Mouse (Mus musculus) MEL (cell line): ENCODE results near the gene Acad12. TPM values are rescaled to one million over a fixed set of nuclear protein-coding genes. Genes with fewer than 3 reads are reported as not detected.
"Not testable (repeated sequence)": the region's sequence is repeated elsewhere in the genome, so short reads cannot be mapped to it uniquely, and the experiment has no call there.

Experiments
- DNase-seq: peaks from one replicate; pipeline ENCODE4 v3.0.0; 2011; ENCODE audit warnings: low read depth, low spot score
- H3K27ac ChIP-seq: 2 replicates; pipeline ENCODE4 v1.5.1; 2012; ENCODE audit warnings: low read depth, mild to moderate bottlenecking, control low read depth, low read length, moderate library complexity; ENCODE audit not compliant: control insufficient read depth
- H3K27me3 ChIP-seq, 2 experiments: fragments of 150-350 bp in 1 of 2; sonication (generic) in 1 of 2; 2 replicates each; pipeline ENCODE4 v1.6.1; 2012; ENCODE audit warnings: low read length in 2 of 2, mild to moderate bottlenecking in 2 of 2, improper control_type of control experiment in 1 of 2, moderate library complexity in 1 of 2; ENCODE audit not compliant: insufficient read depth in 2 of 2, control insufficient read depth in 1 of 2
- H3K36me3 ChIP-seq, 2 experiments: 2 replicates each; pipeline ENCODE4 v1.6.1; 2012 to 2014; ENCODE audit warnings: low read length in 2 of 2, improper control_type of control experiment in 1 of 2, inconsistent platforms in 1 of 2, mild to moderate bottlenecking in 1 of 2; ENCODE audit not compliant: insufficient read depth in 2 of 2, control insufficient read depth in 1 of 2
- H3K4me1 ChIP-seq, 2 experiments: fragments of 150-350 bp in 1 of 2; sonication (generic) in 1 of 2; 2 replicates each; pipeline ENCODE4 v1.6.1; 2012; ENCODE audit warnings: low read length in 2 of 2, improper control_type of control experiment in 1 of 2, mild to moderate bottlenecking in 1 of 2; ENCODE audit not compliant: insufficient read depth in 2 of 2, control insufficient read depth in 1 of 2
- H3K4me3 ChIP-seq, 2 experiments: fragments of 150-350 bp in 1 of 2; sonication (generic) in 1 of 2; 2 replicates each; pipeline ENCODE4 v1.5.1; 2012; ENCODE audit warnings: low read depth in 2 of 2, low read length in 2 of 2, mild to moderate bottlenecking in 2 of 2, moderate library complexity in 2 of 2, control low read depth in 1 of 2, improper control_type of control experiment in 1 of 2; ENCODE audit not compliant: control insufficient read depth in 1 of 2, insufficient read depth in 1 of 2
- H3K79me2 ChIP-seq: 2 replicates; pipeline ENCODE4 v1.6.1; 2012; ENCODE audit warnings: mild to moderate bottlenecking, low read length, moderate library complexity; ENCODE audit not compliant: control insufficient read depth, poor library complexity, insufficient read depth
- H3K9ac ChIP-seq: 2 replicates; pipeline ENCODE4 v1.6.1; 2012; ENCODE audit warnings: low read depth, mild to moderate bottlenecking, control low read depth, low read length, moderate library complexity; ENCODE audit not compliant: control insufficient read depth, poor library complexity, severe bottlenecking
- H3K9me3 ChIP-seq: fragments of 150-350 bp; sonication (generic); replicated peaks from 2 replicates; pipeline ENCODE4 v1.6.1; 2012; ENCODE audit warnings: mild to moderate bottlenecking, low read length, improper control_type of control experiment, moderate library complexity; ENCODE audit not compliant: insufficient read depth
- BHLHE40 ChIP-seq: IDR thresholded peaks from 2 replicates; pipeline ENCODE4 v1.6.1; 2012; ENCODE audit warnings: low read depth, mild to moderate bottlenecking, inconsistent platforms, low read length, improper control_type of control experiment, borderline replicate concordance
- CTCF ChIP-seq, 3 experiments: IDR thresholded peaks in 2 of 3; conservative IDR thresholded peaks in 1 of 3; 2 replicates each; pipeline ENCODE4 v1.5.1; 2011 to 2012; ENCODE audit warnings: low read length in 3 of 3, low read depth in 2 of 3, mild to moderate bottlenecking in 2 of 3, improper control_type of control experiment in 1 of 3, inconsistent platforms in 1 of 3, mixed read lengths in 1 of 3, moderate library complexity in 1 of 3; ENCODE audit not compliant: control insufficient read depth in 1 of 3, insufficient read depth in 1 of 3, poor library complexity in 1 of 3, severe bottlenecking in 1 of 3
- EP300 ChIP-seq, 2 experiments: IDR thresholded peaks; 2 replicates each; pipeline ENCODE4 v1.6.1; 2011; ENCODE audit warnings: improper control_type of control experiment in 2 of 2, low read length in 2 of 2, low read depth in 1 of 2, mild to moderate bottlenecking in 1 of 2
- GABPA ChIP-seq: IDR thresholded peaks from 2 replicates; pipeline ENCODE4 v1.6.1; 2012; ENCODE audit warnings: low read depth, mild to moderate bottlenecking, inconsistent platforms, low read length, improper control_type of control experiment, moderate library complexity
- JUND ChIP-seq: IDR thresholded peaks from 2 replicates; pipeline ENCODE4 v1.6.1; 2011; ENCODE audit warnings: low read depth, mild to moderate bottlenecking, improper control_type of control experiment, low read length
- KAT2A ChIP-seq: conservative IDR thresholded peaks from 2 replicates; pipeline ENCODE4 v1.6.1; 2012; ENCODE audit warnings: low read depth, low read length, improper control_type of control experiment, inconsistent platforms
- MAZ ChIP-seq: IDR thresholded peaks from 2 replicates; pipeline ENCODE4 v1.6.1; 2012; ENCODE audit warnings: low read depth, mild to moderate bottlenecking, inconsistent platforms, low read length, improper control_type of control experiment
- MYB ChIP-seq: IDR thresholded peaks from 2 replicates; pipeline ENCODE4 v1.6.1; 2011; ENCODE audit warnings: mild to moderate bottlenecking, low read depth, low read length, improper control_type of control experiment
- MYC ChIP-seq: IDR thresholded peaks from 2 replicates; pipeline ENCODE4 v1.6.1; 2011; ENCODE audit warnings: low read depth, mild to moderate bottlenecking, low read length, improper control_type of control experiment, moderate library complexity
- NELFE ChIP-seq: IDR thresholded peaks from 2 replicates; pipeline ENCODE4 v1.6.1; 2011; ENCODE audit warnings: low read depth, low read length, improper control_type of control experiment
- POLR2AphosphoS2 ChIP-seq: IDR thresholded peaks from 2 replicates; pipeline ENCODE4 v1.6.1; 2011; ENCODE audit warnings: low read length, improper control_type of control experiment
- POLR2AphosphoS5 ChIP-seq: IDR thresholded peaks from 2 replicates; pipeline ENCODE4 v1.6.1; 2012; ENCODE audit warnings: low read depth, borderline replicate concordance, mild to moderate bottlenecking, inconsistent platforms, low read length, moderate library complexity, mixed read lengths
- RCOR1 ChIP-seq: IDR thresholded peaks from 2 replicates; pipeline ENCODE4 v1.6.1; 2012; ENCODE audit warnings: low read depth, mild to moderate bottlenecking, inconsistent platforms, low read length, improper control_type of control experiment
- SIN3A ChIP-seq: IDR thresholded peaks from 2 replicates; pipeline ENCODE4 v1.6.1; 2012; ENCODE audit warnings: low read length, improper control_type of control experiment, inconsistent platforms
- TAL1 ChIP-seq: IDR thresholded peaks from 2 replicates; pipeline ENCODE4 v1.6.1; 2012; ENCODE audit warnings: mild to moderate bottlenecking, inconsistent platforms, low read length, moderate library complexity, mixed read lengths
- TBP ChIP-seq: IDR thresholded peaks from 2 replicates; pipeline ENCODE4 v1.8.0; 2011; ENCODE audit warnings: low read depth, low read length, improper control_type of control experiment
- USF1 ChIP-seq: IDR thresholded peaks from 2 replicates; pipeline ENCODE4 v1.6.1; 2014; ENCODE audit warnings: low read depth, mild to moderate bottlenecking, inconsistent platforms, low read length, improper control_type of control experiment, moderate library complexity
- USF2 ChIP-seq, 2 experiments: IDR thresholded peaks; 2 replicates each; pipeline ENCODE4 v1.6.1; 2011 to 2012; ENCODE audit warnings: improper control_type of control experiment in 2 of 2, low read length in 2 of 2, borderline replicate concordance in 1 of 2, inconsistent platforms in 1 of 2, low read depth in 1 of 2, mild to moderate bottlenecking in 1 of 2; ENCODE audit not compliant: insufficient read depth in 1 of 2
- polyA plus RNA-seq, 2 experiments: library from polyadenylated mRNA; stranded (reverse) in 1 of 2; unstranded in 1 of 2; fragments of >175 nt in 1 of 2; fragments of >200 nt in 1 of 2; gene quantifications; 2 replicates each; pipeline versions ENCODE4 v1.2.1 to v1.2.4; 2012; ENCODE audit warnings: low replicate concordance in 2 of 2, low read depth in 1 of 2; ENCODE audit not compliant: insufficient read length in 2 of 2, insufficient read depth in 1 of 2, missing spikeins in 1 of 2
- total RNA-seq: library from RNA; depleted of rRNA; stranded (reverse); fragments of 300-350 nt; gene quantifications from 2 replicates; pipeline ENCODE4 v1.2.3, GENCODE M21; 2012

Acad12 gene
- total and polyA plus RNA-seq, 3 experiments, result 2.6 to 6.4 TPM; not detected in 1

DNA sequence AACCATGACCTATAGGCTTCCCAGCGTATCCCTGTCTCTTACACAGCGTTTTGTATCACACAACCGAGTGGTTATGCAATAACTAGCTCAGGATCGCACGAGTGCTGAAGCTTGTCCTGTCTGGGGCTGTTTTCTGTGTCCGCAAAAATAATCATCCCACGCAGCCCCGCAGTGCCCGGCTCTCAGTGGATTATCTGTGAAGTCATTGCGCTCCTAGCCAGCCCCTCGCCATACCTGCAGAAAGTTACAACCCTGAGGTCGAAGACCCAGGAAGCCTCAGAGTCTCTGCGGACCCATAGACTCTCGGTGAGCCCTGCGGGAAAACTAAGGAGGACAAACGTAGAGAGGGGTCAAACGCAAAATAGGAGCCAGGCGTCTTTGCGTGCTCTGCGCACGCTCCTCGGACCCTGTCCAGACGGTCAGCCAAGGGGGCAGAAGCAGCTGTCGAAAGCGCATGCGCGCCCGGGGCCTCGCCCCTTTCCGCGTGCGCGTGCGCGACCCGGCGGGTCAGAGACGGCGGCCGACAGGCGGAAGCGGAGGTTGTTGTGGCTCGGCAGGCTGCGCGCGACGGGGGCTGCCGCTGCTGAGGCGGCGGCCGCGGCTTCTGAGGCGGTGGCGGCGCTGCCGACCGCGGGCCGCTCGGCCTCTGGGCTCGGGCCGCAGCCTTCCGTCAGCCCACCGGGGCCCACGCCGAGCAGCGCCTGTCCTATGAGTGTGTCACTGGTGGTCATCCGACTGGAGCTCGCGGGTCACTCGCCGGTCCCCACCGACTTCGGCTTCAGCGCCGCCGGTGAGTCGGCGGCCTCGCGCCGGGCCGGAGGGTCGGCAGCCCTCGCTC lies 41.5 kb upstream of the Acad12 start, which contains the start of the genes Acad10 and Brap (continued):
- TF ChIP-seq POLR2AphosphoS2 (peak; percentile 69), MYC (no peak), MYB (no peak), USF2 (IDR thresholded peaks at IDR 0.05; ENCODE audit: borderline replicate concordance in 1 of 2, insufficient read depth in 1 of 2, low read depth in 1 of 2, low read length in 2 of 2) (no peak), EP300 (IDR thresholded peaks at IDR 0.05; ENCODE audit: low read depth in 1 of 2, low read length in 2 of 2) (no peak), BHLHE40 (no peak), USF1 (no peak), TBP (peak; percentile 52; the same call in 1 of the 2 replicates), GABPA (no peak), RCOR1 (no peak), JUND (no peak), MAZ (0 out of 2 replicates have a peak, but pooled peaks have one; percentile 28), NELFE (peak; percentile 90), SIN3A (peak; percentile 55), KAT2A (peak; percentile 58; the same call in 1 of the 2 replicates), POLR2AphosphoS5 (no peak), TAL1 (no peak), CTCF (IDR thresholded peaks at IDR 0.05 in 2 of 3, conservative IDR thresholded peaks at IDR 0.05 in 1 of 3; ENCODE audit: control insufficient read depth in 1 of 3, insufficient read depth in 1 of 3, low read depth in 2 of 3, low read length in 3 of 3, poor library complexity in 1 of 3, severe bottlenecking in 1 of 3) (no peak)

DNA sequence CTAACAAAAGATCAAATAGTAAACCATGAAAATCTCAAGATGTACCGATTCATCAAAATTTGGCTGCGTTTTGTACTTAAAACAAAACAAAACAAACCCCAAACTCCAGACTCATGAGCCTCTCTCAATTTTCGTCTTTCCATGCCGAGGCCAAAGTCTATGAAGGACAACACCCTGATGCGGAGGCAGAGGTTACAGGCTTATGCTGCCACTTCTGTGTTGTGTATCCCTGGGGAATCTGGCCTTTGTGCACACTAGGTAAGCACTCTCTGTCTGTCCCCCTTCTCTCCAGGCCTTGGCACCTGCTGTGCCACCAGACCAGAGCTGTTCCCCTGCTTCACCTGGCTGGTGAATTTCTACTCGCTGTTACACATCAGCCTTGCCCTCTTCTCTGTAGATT lies 38.9 kb upstream of the Acad12 start:
- H3K4me1 ChIP-seq, DNase-seq, H3K9ac ChIP-seq, H3K4me3 ChIP-seq, H3K27me3 ChIP-seq, H3K27ac ChIP-seq, H3K9me3 ChIP-seq: not testable (repeated sequence)
- Histone ChIP-seq H3K36me3 (peaks cover 0 to 13% of the 10 kb centered on the region in 2 experiments; a peak in 2 of 4 replicates), H3K79me2 (peaks cover 17% of the 10 kb centered on the region)

DNA sequence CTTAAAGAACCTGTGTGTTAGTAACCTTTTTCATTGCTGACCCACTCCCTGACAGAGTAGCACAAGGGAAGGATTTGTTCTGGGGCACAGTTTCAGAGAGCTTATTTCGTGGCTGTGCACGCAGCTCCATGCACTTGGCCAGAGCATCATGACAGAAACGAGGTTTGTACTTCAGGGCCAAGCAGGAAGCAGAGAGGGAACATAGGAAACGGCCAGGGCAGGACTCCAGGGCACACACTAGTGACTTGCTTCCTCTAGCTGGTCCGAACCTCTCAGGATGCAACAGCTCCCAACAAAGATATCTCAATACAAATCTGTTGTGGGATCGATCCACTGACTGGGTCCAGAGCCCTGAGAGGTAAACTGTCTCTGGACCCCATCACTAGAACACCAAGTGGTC lies 38.1 kb upstream of the Acad12 start:
- H3K27ac ChIP-seq, H3K4me1 ChIP-seq, H3K27me3 ChIP-seq, DNase-seq, H3K4me3 ChIP-seq, H3K9ac ChIP-seq, H3K9me3 ChIP-seq: not testable (repeated sequence)
- Histone ChIP-seq H3K79me2 (peaks cover 13% of the 10 kb centered on the region), H3K36me3 (peaks cover 0 to 11% of the 10 kb centered on the region in 2 experiments; a peak in 2 of 4 replicates)
